Mouse (Mus musculus) heart, postnatal 36 days (tissue): ENCODE measurements around the gene Sumf2. TPM values are rescaled to one million over a fixed set of nuclear protein-coding genes. Genes with fewer than 3 reads are reported as not detected.
"Not testable (repeated sequence)": the region's sequence is repeated elsewhere in the genome, so short reads cannot be mapped to it uniquely, and the experiment has no call there.

Experiments
- DNase-seq, 2 experiments: peaks; one replicate each; pipeline ENCODE4 v3.0.0; 2021 to 2022
- intact Hi-C: fragments of 180-260 bp; cut with DNase I; formaldehyde crosslinking; loops from one replicate; pipeline ENCODE4 v1.15.1; 2025
- total RNA-seq, 2 experiments: library from RNA; stranded (reverse); gene quantifications; 2 replicates each; pipeline ENCODE4 v1.2.3; 2021

Sumf2 gene
- total RNA-seq, result 1 to 10 TPM; 8.8 to 8.9 TPM

DNA sequence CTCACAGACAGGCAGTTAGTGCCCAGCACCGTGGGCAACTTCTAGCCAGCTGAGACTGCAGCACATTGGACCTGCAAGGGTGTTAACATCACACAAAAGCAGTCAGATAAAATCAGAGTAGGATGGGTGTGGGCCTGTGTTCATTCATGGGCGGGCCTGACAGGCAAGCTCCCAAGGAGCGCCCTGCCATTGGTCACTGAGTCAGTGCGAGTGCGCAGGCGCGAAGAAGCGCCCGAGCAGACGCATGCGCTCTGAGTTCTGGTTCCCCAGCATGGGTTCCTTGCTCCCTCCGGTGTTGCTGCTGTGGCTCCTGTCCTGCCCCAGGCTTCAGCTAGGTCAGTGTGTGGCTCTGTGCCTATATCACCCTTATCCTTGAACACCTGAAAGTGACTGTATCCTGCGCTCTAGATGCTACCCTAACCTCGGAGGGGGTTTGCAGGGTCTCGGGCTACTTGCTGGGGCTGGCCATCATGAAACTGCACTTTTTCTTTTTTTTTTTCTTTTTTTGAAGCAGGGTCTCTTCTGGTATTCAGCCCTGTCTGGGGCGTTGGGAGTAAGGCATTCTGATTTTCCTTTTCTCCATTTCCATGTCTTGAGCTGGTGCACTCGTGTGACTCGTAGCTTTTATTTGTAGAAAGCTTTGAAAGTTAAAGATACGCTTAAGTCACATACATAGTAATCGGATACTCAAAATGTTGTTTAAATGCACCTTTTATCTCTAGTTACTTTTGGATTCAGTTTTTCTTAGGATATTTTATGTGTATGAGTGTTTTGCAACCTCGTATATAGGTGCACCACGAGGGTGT is at the start of gene Sumf2:
TSS of gene Sumf2 (plus strand) at position 235 of the 806 bp plus-strand sequence.
- DNase-seq, result peak; percentile 95 to 96
- intact Hi-C loops, result no loop called here

DNA sequence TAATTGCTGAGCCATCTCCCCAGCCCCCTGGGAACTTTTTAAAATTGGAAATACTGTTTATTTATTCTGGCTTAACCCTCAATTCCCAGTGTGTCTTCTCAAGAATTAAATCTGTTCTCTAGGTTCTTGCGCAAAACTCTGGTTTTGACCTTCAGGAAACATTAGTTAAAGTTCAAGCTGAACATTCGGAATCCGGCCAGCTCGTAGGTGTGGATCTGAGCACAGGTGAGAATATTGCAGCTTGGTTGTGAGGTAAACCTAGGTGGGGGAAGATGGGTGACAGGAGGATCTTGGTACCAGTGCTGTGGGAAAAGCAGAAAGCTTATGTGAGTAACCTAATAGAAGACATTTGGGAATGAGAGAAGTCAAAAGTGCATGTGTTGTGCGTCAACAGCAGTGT is 1.9 kb upstream of the Sumf2 start:
- intact Hi-C loops, result no loop called here
- DNase-seq, result no peak

DNA sequence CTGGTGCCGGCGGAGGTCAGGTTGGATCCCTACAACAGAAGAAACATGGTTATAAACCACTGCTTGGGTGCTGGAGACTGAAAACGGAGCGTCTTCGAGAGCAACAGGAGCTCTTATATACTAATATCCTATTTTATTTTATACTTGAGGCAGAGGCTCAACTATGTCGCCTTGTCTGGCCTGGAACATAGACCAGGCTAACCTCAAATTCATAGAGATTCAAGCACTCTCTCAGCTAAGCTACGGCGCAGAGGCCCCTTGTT is 703 bp downstream of the Sumf2 start:
- intact Hi-C loops, result no loop called here
- DNase-seq, result no peak

DNA sequence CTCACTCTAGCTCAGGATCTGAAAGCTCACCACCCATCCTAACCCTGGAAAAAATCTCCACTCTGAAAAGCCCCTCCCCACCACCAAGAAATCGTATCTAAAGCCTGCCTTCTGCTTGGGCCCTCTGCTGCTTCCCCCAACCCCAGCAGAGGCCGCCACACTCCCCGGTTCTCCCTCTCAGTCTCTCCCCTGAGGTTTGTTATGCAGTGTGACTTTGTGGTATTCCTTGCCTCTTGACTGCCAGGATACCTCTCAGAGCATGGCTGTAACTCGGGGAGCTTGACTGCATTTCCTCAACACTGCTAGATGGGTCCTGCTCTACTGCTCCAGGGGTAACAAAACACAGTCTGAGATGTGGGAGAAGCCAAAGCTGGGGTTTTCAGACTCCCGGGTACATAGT is 8.4 kb downstream of the Sumf2 start:
- intact Hi-C loops, result no loop called here
- no peak for DNase-seq

DNA sequence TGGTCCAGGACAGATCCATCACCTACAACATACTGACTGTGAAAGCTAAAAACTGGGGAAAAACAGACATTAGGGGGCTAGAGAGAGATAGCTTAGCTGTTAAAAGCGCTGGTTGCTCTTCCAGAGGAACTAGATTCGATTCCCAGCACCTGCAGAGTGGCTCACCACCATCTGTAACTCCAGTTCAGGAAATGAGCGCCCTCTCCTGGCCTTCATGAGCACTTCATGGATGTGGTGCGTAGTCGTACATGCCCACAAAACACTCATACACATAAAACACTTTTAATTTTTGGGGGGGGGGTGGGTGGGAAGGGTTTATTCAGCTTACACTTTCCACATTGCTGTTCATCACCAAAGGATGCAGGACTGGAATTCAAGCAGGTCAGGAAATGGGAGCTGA is 9.6 kb downstream of the Sumf2 start:
- DNase-seq, result no peak
- intact Hi-C loops, result no loop called here

DNA sequence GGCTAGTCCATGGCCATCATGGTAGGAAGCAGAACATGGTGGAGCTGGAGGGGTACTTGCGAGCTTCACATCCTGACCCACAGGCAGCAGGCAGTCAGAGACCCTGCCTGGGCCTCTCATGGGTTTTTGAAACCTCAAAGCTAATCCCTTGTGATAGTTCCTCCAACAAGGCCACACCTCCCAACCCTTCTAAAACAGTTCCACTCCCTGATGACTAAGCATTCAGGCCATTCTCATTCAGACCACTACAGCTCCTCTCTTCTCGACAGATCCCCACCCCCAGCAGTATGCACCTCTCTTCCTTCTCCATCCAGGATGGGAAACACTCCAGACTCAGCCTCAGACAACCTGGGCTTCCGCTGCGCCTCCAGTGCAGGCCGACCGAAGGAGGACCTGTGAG is 15.5 kb downstream of the Sumf2 start:
- no peak for DNase-seq
- intact Hi-C loops, result no loop called here

DNA sequence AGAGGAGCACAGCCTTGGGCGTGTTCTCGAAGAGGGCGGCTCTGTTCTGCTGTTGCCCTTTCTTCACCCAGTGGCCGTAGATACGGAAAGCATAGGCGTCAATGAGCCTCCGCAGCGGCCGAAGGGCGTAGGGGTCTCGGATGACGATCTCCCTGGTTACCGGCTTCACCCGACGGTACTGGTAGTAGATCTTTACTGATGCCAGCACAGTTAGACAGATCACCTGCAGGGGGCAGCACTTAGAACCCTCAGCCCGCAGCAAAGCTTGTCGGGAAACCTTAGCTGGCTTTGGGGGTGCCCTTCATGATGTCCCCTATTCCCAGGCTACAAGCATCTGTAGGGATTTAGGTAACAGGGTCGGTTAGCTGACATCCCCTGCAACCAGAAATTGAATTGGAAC is 17.7 kb downstream of the Sumf2 start:
- DNase-seq, result peak; percentile 48 to 59
- intact Hi-C loops, result no loop called here

DNA sequence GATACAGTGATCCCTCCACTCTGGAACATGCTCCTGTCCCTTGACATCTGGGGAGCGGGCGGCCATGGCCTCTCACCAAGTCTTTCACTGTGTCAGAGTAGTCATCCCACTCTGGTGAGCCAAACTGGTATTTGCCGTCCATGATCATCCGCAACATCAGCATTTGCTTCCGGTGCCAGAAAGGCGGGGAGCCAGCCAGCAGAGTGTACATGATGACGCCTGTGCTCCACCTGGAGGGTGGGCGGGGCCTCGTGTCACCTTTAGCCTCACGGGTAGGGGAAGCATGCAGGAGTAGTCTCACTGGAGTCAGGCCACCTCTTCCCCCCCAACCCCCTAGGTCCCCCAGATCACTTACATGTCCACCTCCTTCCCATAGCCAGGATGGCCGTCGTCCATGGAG is 19.1 kb downstream of the Sumf2 start:
- no peak for DNase-seq
- intact Hi-C loops, result no loop called here

DNA sequence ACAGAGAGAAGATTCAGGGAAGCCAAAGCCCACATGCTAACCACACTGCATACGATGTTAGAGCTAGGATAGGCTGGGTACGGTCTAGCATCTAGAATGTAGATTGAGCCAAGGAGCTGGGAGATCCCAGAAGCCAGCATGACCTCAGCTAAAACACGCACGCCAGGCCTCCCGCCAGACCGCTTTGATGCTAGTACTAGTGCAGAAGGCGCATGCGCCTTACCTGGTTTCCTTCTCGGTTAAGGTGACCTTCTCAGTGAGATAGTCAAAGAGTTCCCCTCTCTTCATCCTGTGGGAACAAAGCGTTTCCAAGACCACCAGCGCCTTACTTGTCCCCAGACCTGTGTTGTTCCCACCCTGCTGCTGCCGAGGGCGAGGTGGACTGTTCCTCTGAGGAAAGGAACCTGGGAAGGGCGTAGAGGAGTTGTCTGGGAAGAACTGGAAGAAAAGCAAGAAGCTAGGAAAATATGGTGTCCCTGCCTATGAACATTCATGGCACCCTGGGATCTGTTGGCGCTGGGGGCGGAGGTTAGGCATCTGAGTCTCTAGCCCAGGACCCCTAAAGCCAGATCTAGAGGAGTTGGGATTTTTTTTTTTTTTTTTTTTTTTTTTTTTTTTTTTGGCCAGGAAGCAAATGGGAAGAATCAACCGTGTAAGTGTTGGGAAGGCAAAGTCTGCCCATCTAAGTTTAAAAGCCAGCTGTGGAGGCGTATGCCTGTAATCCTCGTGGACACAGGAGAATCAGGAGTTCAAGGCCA is 22.6 kb downstream of the Sumf2 start:
- intact Hi-C loops, result no loop called here
- DNase-seq, result no peak

DNA sequence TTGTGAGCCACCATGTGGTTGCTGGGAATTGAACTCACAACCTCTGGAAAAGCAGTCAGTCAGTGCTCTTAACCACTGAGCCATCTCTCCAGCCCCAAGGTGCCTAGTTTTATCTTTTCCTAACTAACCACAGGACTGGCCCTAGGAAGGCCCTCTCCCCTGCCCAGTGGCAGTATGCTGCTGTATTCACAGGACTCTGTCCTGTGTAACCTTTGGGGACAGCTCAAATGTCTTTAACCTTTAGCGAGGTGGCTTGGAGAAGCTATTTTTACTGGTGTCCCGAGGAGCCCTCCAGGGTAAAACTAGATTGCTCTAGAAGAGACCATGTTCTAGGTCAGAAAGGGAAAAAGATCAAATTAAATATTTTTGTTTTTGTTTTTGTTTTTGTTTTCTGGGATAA is 24.5 kb downstream of the Sumf2 start:
- intact Hi-C loops, result no loop called here
- no peak for DNase-seq

DNA sequence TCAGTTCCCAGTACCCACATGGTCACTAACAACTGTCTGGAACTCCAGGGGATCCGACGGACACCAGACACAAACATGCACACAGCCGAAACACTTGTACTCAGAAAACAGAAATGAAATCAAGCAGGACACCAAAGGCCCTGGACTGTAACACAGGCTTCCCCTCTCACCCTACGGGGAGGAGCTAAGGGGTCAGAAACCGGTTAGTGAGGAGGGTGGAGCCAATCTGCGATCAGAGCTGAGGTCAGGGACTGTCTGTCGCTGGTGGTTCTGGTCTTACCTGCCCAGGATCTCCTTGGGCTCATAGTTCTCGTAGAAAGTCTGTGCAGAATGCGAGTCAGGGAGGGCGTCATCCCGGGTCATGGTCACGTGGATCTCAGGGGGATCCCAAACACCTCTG is 27.2 kb downstream of the Sumf2 start:
- DNase-seq, result no peak
- intact Hi-C loops, result no loop called here

DNA sequence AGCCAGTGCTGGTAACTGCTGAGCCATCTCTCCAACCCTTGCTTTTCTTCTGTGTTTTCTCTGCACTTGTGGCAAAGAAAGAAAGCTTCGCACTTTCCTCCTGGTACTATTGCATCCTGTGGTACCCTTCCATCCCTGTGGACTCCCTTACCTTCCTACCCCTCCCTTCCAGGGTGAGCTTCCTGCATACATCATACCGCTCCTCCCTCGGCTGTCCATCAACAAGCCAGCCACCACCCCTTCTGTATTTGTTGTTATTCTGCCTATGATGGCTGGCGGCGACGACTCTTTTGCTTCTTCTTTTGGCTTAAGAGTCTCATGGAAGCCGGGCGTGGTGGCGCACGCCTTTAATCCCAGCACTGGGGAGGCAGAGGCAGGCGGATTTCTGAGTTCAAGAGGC is 28.3 kb downstream of the Sumf2 start:
- intact Hi-C loops, result no loop called here

DNA sequence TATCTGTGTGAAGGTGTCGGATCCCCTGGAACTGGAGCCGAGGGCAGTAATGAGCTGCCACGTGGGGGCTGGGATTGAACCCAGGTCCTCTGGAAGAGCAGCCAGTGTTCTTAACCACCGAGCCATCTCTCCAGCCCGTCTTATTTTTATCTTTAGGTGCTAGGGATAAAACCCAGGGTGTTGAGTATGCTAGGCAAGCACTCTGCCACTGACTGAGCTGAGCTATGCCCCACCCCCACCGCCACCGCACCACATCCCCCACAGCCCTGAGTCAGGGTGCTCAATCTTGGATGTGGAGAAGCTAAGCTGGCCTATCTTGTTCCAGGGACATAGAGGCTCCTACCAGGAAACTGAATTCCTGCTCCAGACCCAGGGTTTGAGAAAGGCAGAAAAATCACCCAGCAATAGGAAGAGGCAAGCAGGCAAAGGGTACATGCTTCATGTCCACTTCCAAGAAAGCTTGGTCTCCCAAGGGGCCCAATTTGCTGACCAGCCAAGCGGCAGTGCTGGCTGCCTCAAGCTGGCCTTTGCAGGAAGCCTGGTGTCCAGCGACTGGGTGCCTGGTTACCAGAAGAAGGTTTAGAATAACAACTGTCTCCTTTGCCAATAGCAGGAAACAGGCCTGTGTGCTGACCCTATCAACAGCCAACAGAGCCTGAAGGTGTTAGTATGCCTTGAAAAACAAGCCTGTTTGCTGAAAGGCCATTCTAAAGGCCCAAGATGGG is 31.1 kb downstream of the Sumf2 start:
- intact Hi-C loops, result loop anchor here (2.0 kb wide), 1 partner anchor 267 kb away; no protein-coding TSS in a partner anchor
- peak; percentile 37 to 53 for DNase-seq

More for the DNA sequence above, 28.3 kb downstream of the Sumf2 start:
- no peak for DNase-seq

DNA sequence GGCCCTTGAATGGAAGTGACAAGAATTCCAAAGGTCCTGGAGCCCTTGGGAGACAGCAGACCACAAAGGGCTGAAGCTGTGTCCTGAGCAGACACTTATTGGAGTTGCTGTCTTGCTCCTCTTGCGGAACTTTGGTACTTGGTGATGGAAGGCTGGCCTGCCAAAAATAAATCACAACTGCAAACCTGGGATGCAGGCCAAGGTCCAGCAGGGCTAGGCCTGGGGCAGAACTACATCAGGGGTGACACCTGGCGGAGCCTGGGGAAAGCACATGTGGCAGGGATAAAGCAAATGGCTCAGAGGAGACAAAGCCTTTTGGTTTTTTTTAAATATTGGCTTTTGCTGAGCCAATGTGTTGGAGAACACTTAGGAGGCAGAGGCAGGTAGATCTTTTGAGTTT is 32.2 kb downstream of the Sumf2 start:
- intact Hi-C loops, result loop anchor here (2.0 kb wide), 1 partner anchor 268 kb away; no protein-coding TSS in a partner anchor

DNA sequence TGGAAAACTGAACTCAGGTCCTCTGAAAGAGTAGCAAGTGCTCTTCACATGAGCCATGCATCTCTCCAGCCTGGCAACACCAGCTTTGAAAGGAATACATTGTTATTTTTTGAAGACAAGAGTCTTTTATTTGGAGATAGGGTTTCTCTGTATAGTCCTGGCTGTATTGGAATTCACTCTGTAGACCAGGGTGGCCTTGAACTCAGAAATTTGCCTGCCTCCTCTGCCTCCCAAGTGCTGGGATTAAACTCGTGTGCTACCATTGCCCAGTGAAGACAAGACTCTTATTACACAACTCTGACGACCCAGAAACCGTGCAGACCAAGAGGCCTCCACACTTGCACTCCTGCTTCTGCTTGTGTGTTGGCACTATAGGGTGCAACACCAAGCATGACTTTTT is 33.1 kb downstream of the Sumf2 start:
- intact Hi-C loops, result loop anchor here (2.0 kb wide), 1 partner anchor 269 kb away; no protein-coding TSS in a partner anchor
- no peak for DNase-seq

More for the DNA sequence above, 32.2 kb downstream of the Sumf2 start:
- peak; percentile 74 for DNase-seq

DNA sequence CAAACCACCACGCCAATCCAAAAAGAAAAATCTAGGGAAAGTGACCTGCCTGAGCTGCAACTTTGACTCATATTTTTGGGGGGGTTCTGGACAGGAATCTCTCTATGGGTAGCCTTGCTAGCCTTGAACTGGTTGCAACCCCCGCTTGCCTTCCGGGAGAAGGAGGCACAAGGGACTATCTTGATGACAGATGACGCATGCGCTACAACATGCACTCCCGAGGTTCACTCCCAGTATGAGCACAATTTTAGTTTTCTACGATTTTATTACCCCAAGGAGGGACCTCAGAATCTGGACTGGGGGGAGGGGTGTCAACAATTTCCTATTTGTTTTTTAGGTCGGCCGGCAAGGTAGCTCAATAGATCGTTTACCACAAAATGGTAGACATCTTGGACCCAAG is 39.5 kb downstream of the Sumf2 start:
- intact Hi-C loops, result no loop called here
- no peak for DNase-seq

DNA sequence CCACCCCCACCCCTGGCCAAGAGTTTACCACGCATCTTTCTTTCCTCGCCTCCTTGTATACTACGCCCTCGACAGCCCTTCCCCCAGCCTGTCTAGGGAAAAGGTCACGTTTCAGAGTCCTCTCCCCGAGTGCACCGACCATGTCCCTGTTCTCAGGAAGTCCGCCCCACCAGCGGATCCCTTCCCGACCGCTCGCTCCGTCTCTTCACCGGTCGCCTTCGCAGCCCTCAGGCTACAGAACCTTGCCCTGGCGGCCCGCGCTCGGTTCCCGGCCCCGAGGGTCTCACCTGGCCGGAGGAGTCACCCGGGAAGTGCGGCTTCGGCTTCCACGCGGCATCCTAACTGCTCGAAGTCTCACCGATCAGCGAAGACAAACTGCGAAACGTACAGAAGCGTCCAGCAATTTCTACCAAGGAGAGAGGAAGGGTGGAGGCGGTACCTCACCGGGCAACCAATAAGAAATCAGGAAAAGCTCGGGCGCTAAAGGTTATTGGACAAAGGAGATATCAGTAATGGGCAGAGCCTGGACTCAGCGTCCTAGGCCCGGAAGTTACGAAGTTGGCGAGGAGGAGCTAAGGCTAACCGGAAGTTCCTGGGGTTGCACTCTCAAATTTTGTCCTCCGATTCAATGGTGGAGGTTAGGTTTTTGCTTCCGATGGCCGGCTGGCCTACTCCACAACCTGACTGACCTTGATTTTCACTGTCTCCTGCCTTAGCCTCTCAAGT is 40.3 kb downstream of the Sumf2 start, which contains the start of gene Chchd2:
TSS of gene Chchd2 (minus strand) at position 560 of the 726 bp plus-strand sequence.
- peak; percentile 91 to 93 for DNase-seq
- intact Hi-C loops, result no loop called here

DNA sequence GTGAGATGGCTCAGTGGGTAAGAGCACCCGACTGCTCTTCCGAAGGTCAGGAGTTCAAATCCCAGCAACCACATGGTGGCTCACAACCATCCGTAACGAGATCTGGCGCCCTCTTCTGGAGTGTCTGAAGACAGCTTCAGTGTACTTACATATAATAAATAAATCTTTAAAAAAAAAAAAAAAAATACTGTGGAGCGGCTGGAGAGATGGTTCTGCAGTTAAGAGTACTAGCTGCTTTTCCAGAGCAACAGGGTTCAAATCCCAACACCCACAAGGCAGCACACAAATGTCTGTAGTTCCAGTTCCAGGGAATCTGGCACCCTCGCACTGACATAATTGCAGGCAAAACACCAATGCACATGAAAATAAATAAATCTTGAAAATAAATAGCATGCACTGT is 43.6 kb downstream of the Sumf2 start:
- intact Hi-C loops, DNase-seq: not testable (repeated sequence)

DNA sequence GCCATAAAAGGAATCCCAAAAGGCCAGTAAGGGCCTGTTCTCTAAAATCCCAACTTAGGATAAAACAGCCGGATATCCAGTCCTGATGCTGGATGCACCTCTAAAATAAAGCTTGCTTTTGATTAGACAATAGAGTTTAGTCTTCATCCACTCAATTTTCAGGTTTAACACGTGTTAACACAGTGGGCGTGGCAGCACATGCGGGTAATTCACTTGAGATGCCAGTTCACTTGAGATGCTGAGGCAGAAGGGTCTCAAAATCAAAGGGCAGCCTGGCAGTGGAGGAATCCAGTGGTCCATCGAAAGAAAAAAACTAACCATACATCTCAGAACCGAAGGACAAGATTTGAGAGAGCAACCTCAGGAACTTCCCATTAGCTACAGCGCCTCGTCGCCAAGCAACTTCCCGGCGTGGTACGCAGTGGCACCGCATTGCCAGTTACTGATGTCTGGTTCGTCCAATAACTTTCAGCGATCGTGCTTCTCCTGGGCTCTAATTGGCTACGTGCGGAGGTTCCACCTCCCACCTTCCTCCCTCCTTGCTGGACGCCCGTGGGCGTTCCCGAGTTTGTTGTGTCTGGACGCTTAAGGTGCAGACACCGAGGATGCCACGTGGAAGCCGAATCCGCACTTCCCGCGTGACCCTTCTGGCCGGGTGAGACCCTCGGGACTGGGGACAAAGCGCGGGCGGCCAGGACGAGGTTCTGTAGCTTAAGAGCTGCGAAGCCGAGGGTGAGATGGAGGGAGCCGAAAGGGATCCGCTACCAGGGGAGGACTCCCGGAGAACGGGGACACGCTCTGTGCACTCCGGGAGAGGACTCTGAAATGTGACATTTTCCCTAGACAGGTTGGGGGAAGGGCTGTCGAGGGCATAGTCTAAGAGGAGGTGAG is 48.7 kb downstream of the Sumf2 start, which contains the start of gene Zbed5:
TSS of gene Zbed5 (plus strand) at position 526 of the 891 bp plus-strand sequence.
- peak; percentile 84 for DNase-seq
- intact Hi-C loops, result no loop called here

DNA sequence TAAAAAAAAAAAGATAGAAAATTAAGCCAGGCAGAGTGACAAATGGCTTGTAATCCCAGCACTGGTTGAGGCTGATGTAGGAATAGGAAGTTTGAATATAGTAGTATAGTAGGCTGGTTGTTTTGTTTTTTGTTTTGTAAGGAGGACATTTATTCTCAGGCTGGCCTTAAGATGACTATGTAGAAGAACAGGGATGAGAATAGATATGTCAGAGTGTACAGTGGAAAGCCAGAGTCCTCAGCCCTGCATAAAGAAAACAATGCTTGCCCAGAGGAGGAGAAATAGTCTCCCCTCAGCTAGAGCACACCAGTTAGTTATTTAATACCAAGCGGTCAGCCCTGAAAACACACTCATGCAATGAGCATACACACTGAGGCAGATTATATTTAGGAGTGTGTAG is 51.7 kb downstream of the Sumf2 start, which contains the start of gene Phkg1:
TSS of gene Phkg1 (minus strand) at position 101 of the 400 bp plus-strand sequence.
- no peak for DNase-seq
- intact Hi-C loops, result no loop called here
